Mouse (Mus musculus) MEL (cell line): ENCODE measurements around the gene Gpr1. TPM values are rescaled to one million over a fixed set of nuclear protein-coding genes. Genes with fewer than 3 reads are reported as not detected.

Experiments used
- DNase-seq: peaks from one replicate; pipeline ENCODE4 v3.0.0; 2011; ENCODE audit warnings: low read depth, low spot score
- H3K27ac ChIP-seq: 2 replicates; pipeline ENCODE4 v1.5.1; 2012; ENCODE audit warnings: low read depth, mild to moderate bottlenecking, control low read depth, low read length, moderate library complexity; ENCODE audit not compliant: control insufficient read depth
- H3K27me3 ChIP-seq, 2 experiments: fragments of 150-350 bp in 1 of 2; sonication (generic) in 1 of 2; 2 replicates each; pipeline ENCODE4 v1.6.1; 2012; ENCODE audit warnings: low read length in 2 of 2, mild to moderate bottlenecking in 2 of 2, improper control_type of control experiment in 1 of 2, moderate library complexity in 1 of 2; ENCODE audit not compliant: insufficient read depth in 2 of 2, control insufficient read depth in 1 of 2
- H3K36me3 ChIP-seq, 2 experiments: 2 replicates each; pipeline ENCODE4 v1.6.1; 2012 to 2014; ENCODE audit warnings: low read length in 2 of 2, improper control_type of control experiment in 1 of 2, inconsistent platforms in 1 of 2, mild to moderate bottlenecking in 1 of 2; ENCODE audit not compliant: insufficient read depth in 2 of 2, control insufficient read depth in 1 of 2
- H3K4me1 ChIP-seq, 2 experiments: fragments of 150-350 bp in 1 of 2; sonication (generic) in 1 of 2; 2 replicates each; pipeline ENCODE4 v1.6.1; 2012; ENCODE audit warnings: low read length in 2 of 2, improper control_type of control experiment in 1 of 2, mild to moderate bottlenecking in 1 of 2; ENCODE audit not compliant: insufficient read depth in 2 of 2, control insufficient read depth in 1 of 2
- H3K4me3 ChIP-seq, 2 experiments: fragments of 150-350 bp in 1 of 2; sonication (generic) in 1 of 2; 2 replicates each; pipeline ENCODE4 v1.5.1; 2012; ENCODE audit warnings: low read depth in 2 of 2, low read length in 2 of 2, mild to moderate bottlenecking in 2 of 2, moderate library complexity in 2 of 2, control low read depth in 1 of 2, improper control_type of control experiment in 1 of 2; ENCODE audit not compliant: control insufficient read depth in 1 of 2, insufficient read depth in 1 of 2
- H3K79me2 ChIP-seq: 2 replicates; pipeline ENCODE4 v1.6.1; 2012; ENCODE audit warnings: mild to moderate bottlenecking, low read length, moderate library complexity; ENCODE audit not compliant: control insufficient read depth, poor library complexity, insufficient read depth
- H3K9ac ChIP-seq: 2 replicates; pipeline ENCODE4 v1.6.1; 2012; ENCODE audit warnings: low read depth, mild to moderate bottlenecking, control low read depth, low read length, moderate library complexity; ENCODE audit not compliant: control insufficient read depth, poor library complexity, severe bottlenecking
- H3K9me3 ChIP-seq: fragments of 150-350 bp; sonication (generic); replicated peaks from 2 replicates; pipeline ENCODE4 v1.6.1; 2012; ENCODE audit warnings: mild to moderate bottlenecking, low read length, improper control_type of control experiment, moderate library complexity; ENCODE audit not compliant: insufficient read depth
- CHD2 ChIP-seq: IDR thresholded peaks from 2 replicates; pipeline ENCODE4 v1.6.1; 2011; ENCODE audit warnings: low read length, improper control_type of control experiment
- ETS1 ChIP-seq: IDR thresholded peaks from 2 replicates; pipeline ENCODE4 v1.6.1; 2012; ENCODE audit warnings: low read depth, mild to moderate bottlenecking, inconsistent platforms, low read length, improper control_type of control experiment, moderate library complexity
- GATA1 ChIP-seq: IDR thresholded peaks from 2 replicates; pipeline ENCODE4 v1.6.1; 2011; ENCODE audit warnings: low read depth, low read length, improper control_type of control experiment
- KAT2A ChIP-seq: conservative IDR thresholded peaks from 2 replicates; pipeline ENCODE4 v1.6.1; 2012; ENCODE audit warnings: low read depth, low read length, improper control_type of control experiment, inconsistent platforms
- MAFK ChIP-seq: IDR thresholded peaks from 2 replicates; pipeline ENCODE4 v1.6.1; 2011; ENCODE audit warnings: low read depth, mild to moderate bottlenecking, low read length, improper control_type of control experiment, borderline replicate concordance
- MAZ ChIP-seq: IDR thresholded peaks from 2 replicates; pipeline ENCODE4 v1.6.1; 2012; ENCODE audit warnings: low read depth, mild to moderate bottlenecking, inconsistent platforms, low read length, improper control_type of control experiment
- MXI1 ChIP-seq: IDR thresholded peaks from 2 replicates; pipeline ENCODE4 v1.6.1; 2011; ENCODE audit warnings: mild to moderate bottlenecking, low read depth, low read length, improper control_type of control experiment
- SIN3A ChIP-seq: IDR thresholded peaks from 2 replicates; pipeline ENCODE4 v1.6.1; 2012; ENCODE audit warnings: low read length, improper control_type of control experiment, inconsistent platforms
- TBP ChIP-seq: IDR thresholded peaks from 2 replicates; pipeline ENCODE4 v1.8.0; 2011; ENCODE audit warnings: low read depth, low read length, improper control_type of control experiment
- TCF12 ChIP-seq: IDR thresholded peaks from 2 replicates; pipeline ENCODE4 v1.6.1; 2014; ENCODE audit warnings: low read depth, mild to moderate bottlenecking, inconsistent platforms, low read length, improper control_type of control experiment, moderate library complexity
- USF1 ChIP-seq: IDR thresholded peaks from 2 replicates; pipeline ENCODE4 v1.6.1; 2014; ENCODE audit warnings: low read depth, mild to moderate bottlenecking, inconsistent platforms, low read length, improper control_type of control experiment, moderate library complexity
- USF2 ChIP-seq, 2 experiments: IDR thresholded peaks; 2 replicates each; pipeline ENCODE4 v1.6.1; 2011 to 2012; ENCODE audit warnings: improper control_type of control experiment in 2 of 2, low read length in 2 of 2, borderline replicate concordance in 1 of 2, inconsistent platforms in 1 of 2, low read depth in 1 of 2, mild to moderate bottlenecking in 1 of 2; ENCODE audit not compliant: insufficient read depth in 1 of 2
- ZKSCAN1 ChIP-seq: IDR thresholded peaks from 2 replicates; pipeline ENCODE4 v1.6.1; 2012; ENCODE audit warnings: low read depth, mild to moderate bottlenecking, inconsistent platforms, low read length, improper control_type of control experiment, moderate library complexity
- ZMIZ1 ChIP-seq: IDR thresholded peaks from 2 replicates; pipeline ENCODE4 v1.6.1; 2012; ENCODE audit warnings: low read depth, mild to moderate bottlenecking, inconsistent platforms, low read length, improper control_type of control experiment, moderate library complexity
- ZNF384 ChIP-seq: IDR thresholded peaks from 2 replicates; pipeline ENCODE4 v1.6.1; 2012; ENCODE audit warnings: low read depth, mild to moderate bottlenecking, inconsistent platforms, low read length, improper control_type of control experiment
- polyA plus RNA-seq, 2 experiments: library from polyadenylated mRNA; stranded (reverse) in 1 of 2; unstranded in 1 of 2; fragments of >175 nt in 1 of 2; fragments of >200 nt in 1 of 2; gene quantifications; 2 replicates each; pipeline versions ENCODE4 v1.2.1 to v1.2.4; 2012; ENCODE audit warnings: low replicate concordance in 2 of 2, low read depth in 1 of 2; ENCODE audit not compliant: insufficient read length in 2 of 2, insufficient read depth in 1 of 2, missing spikeins in 1 of 2
- total RNA-seq: library from RNA; depleted of rRNA; stranded (reverse); fragments of 300-350 nt; gene quantifications from 2 replicates; pipeline ENCODE4 v1.2.3, GENCODE M21; 2012

Gpr1 gene
- total and polyA plus RNA-seq, 3 experiments: 0.04 TPM; not detected in 2

DNA sequence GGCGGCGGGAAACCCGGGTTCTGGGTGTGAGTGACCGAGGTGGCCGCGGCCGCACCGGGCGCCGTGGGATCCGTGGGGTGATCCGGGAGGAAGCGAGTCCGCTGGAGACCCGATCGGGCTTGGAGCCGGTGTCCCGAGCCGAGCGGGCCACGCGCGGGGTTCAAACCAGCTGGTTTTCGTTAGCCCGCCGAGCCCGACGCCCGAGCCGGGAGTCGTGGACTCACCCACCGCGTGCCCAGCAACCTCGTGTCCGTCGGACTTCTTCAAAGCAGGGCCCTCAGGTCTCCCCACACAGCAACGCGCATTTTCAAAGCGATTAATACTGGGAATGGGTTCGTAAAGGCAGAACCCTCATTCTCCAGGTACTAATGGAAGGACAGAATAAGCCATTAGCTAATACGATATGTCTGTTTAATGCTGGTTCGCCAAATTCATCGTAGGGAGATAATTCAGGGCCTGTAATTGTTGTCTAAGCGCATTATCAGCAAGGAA lies 34.1 kb upstream of the Gpr1 start:
- TF ChIP-seq USF1 (no peak), SIN3A (no peak), ZKSCAN1 (no peak), KAT2A (no peak), MAZ (no peak), TBP (no peak), ZMIZ1 (no peak), MXI1 (no peak), GATA1 (no peak), TCF12 (no peak), ZNF384 (no peak), CHD2 (no peak), MAFK (no peak), USF2 (IDR thresholded peaks at IDR 0.05; ENCODE audit: borderline replicate concordance in 1 of 2, insufficient read depth in 1 of 2, low read depth in 1 of 2, low read length in 2 of 2) (no peak), ETS1 (no peak)
- Histone ChIP-seq H3K79me2 (no peaks in the 10 kb centered on the region), H3K36me3 (no peaks in the 10 kb centered on the region), H3K9ac (no peak overlapping the region), H3K9me3 (no peaks in the 10 kb centered on the region), H3K27me3 (no peaks in the 10 kb centered on the region), H3K4me3 (no peak overlapping the region), H3K4me1 (no peaks in the 10 kb centered on the region), H3K27ac (no peak overlapping the region)
- DNase-seq: no peak

DNA sequence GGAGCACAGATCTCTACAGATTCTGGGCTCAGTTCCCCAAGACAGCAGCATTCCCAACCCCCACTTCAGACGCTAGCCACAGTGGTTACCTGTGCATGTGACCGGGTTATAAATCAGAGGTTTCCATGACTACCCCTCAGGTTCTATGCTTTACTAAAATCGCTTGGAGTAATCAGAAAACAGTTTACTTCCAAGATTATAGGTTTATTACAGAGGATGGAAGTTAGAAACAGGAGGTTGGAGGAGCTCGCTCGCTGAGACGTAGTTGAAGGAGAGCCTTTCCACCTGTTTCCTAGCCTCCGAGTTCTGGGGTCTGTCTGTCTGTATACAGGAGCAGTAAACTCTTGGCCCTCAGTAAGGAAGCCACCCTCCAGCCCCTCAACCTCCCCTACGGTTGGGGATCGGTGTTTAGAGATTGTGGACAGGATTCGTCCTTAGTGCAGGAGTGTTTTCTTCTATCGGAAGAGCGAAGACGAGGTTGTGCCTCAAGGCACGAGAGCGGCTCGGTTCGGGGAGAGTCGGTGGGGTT lies 33.6 kb upstream of the Gpr1 start:
- no peak for TF ChIP-seq TCF12
- no peak overlapping the region for H3K27ac ChIP-seq
- no peak overlapping the region for H3K4me3 ChIP-seq
- no peaks in the 10 kb centered on the region for H3K36me3 ChIP-seq
- DNase-seq: no peak
- no peaks in the 10 kb centered on the region for H3K79me2 ChIP-seq
- no peaks in the 10 kb centered on the region for H3K27me3 ChIP-seq
- no peak overlapping the region for H3K9ac ChIP-seq
- H3K9me3 ChIP-seq: no peaks in the 10 kb centered on the region
- H3K4me1 ChIP-seq: no peaks in the 10 kb centered on the region
